Mouse (Mus musculus) adipocyte (in vitro differentiated cells): ENCODE data around the gene Gm17409.

Experiments used
- DNase-seq: peaks from one replicate; pipeline ENCODE4 v3.0.0-alpha.2; 2016; ENCODE audit warnings: low spot score

Gene Gm17409

DNA sequence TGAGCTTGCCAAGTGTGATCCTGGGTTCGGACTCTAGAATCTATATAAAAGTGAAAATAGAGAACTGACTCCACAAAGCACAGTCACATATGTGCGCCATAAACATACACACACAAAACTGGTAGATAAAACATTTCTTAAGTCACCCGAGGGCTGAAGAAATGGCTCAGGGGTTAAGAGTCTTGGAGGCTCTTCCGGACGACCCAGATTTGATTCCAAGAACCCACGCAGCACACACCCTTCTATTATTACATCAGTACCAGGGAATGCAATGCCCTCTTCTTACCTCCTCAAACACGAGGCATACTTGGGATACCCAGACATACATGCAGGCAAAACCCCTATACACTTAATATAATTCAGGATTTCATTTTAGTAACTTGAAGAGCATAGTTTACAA lies at the start of gene Gm17409:
Gene Gm17409 (plus strand): TSS at position 301 of the 400 bp plus-strand sequence.
- DNase-seq: no peak

GRCm38 (mm10) chr2:58423319-58423718 lies 46.6 kb upstream of the Gm17409 start:
- no peak for DNase-seq

DNA sequence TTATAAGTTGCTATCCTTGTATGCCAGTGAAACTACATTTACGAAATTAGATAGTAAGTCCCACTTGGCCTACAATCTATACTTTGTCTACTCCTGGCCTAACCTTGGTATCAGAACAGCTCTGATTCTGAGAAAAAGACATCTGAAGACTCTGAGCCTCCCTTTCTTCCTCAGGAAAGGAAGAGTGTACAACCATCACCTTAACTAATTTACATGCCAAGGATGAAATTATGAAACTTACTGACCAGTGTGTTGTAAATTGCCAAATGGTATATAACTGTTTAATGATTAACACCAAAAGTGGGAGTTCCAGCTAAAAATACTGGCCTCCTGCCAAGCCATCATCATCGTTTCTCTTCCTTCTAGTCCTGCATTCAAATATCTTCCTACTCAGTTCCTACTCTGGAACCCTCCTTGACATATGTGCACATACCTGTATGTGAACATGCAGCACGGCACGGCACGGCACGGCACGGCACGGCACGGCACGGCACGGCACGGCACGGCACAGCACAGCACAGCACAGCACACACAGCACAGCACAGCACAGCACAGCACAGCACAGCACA lies 44.4 kb upstream of the Gm17409 start:
- no peak for DNase-seq

- DNase-seq: no peak
Observed at GRCm38 (mm10) chr2:58432211-58432610, 37.7 kb upstream of the Gm17409 start.

- no peak for DNase-seq
Observed at GRCm38 (mm10) chr2:58433317-58433716, 36.6 kb upstream of the Gm17409 start.

- peak; percentile 28 for DNase-seq
Observed at GRCm38 (mm10) chr2:58434438-58434837, 35.5 kb upstream of the Gm17409 start.

DNA sequence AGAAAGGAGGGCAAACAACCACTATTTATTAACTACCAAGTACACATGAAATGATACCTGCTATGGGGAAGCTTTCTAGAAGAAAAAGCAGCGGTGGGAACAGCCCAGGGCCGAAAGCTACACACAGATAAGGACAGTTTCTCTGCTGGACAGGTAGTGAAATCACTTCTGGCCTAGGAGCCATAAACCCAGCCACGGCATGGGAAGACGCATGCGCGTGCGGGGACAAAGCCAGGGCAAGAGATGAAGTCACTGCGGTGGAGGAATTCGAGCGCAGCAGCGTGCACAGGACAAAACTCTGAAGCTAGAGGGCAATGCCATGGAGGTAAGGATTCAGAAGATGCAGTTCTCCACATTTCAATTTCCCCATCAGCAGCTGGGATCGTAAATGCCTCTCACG lies 34.4 kb upstream of the Gm17409 start:
- no peak for DNase-seq

- DNase-seq: peak; percentile 98
Observed at GRCm38 (mm10) chr2:58436911-58437310, 33.0 kb upstream of the Gm17409 start.

DNA sequence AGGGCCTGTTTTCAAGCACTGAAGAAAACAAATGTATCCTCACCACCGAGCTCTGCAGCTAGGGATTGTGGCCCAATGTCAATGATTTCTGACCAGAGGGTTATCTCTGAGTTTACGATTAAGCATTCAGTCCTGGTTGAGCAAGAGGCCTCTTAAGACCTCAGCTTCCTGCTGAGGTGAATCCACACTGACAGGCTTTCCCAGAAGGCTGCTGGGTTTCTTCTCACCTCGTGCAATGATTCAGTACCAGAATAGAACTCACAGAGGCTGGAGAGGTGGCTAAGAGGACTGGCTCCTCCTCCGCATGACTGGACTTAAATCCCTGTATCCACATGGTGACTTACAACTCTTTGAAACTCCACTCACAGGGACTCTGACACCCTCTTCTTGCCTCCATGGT lies 26.8 kb upstream of the Gm17409 start:
- no peak for DNase-seq

- DNase-seq: no peak
Observed at GRCm38 (mm10) chr2:58447001-58447400, 22.9 kb upstream of the Gm17409 start.

- no peak for DNase-seq
Observed at GRCm38 (mm10) chr2:58454095-58454865, 15.6 kb upstream of the Gm17409 start.

GRCm38 (mm10) chr2:58456843-58457487 lies 13.0 kb upstream of the Gm17409 start:
- DNase-seq: peak; percentile 50

GRCm38 (mm10) chr2:58457488-58457865 lies 12.4 kb upstream of the Gm17409 start:
- DNase-seq: no peak

DNA sequence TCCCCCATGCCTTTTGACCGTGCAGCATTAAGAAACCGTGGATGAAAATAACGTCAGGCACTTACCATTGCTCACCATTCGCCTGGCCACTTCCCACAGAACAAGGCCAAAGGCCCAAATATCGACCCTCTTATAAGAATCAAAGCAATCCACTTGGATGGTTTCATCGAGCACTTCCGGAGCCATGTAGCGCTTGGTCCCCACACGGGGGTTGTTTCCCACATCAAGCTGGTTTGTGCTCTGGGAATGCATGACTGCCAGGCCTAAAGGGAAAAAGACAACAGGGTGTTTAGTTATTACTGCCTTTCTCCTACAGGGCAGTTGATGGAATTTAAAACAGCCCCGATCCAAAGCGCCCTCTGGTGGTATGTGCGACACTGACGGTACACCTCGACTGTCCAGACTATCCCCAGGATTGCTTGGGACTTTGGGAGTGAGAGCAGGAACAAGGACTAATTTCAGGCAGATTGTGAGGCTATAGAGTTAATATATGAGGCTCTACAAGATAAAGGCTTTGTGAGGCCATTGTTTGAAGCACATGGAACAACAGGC lies 11.0 kb upstream of the Gm17409 start:
- peak; percentile 59 for DNase-seq

GRCm38 (mm10) chr2:58470290-58470689 lies 374 bp downstream of the Gm17409 start:
- no peak for DNase-seq

GRCm38 (mm10) chr2:58475578-58475977 lies 5.7 kb downstream of the Gm17409 start:
- no peak for DNase-seq

GRCm38 (mm10) chr2:58476956-58477715 lies 7.2 kb downstream of the Gm17409 start:
- DNase-seq: peak; percentile 93

- no peak for DNase-seq
Observed at GRCm38 (mm10) chr2:58478144-58478543, 8.2 kb downstream of the Gm17409 start.

DNA sequence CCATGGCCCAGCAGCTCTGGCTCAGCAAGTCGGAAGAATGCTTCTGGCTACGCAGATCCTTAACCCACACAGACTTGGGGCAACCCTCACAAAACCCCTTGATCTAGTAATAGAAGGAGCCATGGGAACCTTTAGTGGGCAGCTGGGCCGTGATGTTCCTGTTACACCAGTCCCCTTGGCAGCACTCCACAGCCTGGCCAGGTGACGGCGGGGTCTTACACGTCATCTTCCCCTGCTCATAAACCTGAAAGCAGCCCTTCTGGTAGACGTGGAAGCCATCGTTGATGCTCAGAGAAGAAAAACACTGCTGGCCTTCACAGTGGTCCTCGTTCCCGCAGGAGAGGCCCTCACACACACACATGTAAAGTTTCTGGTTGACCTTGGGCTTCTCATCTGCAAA lies 9.6 kb downstream of the Gm17409 start:
- DNase-seq: no peak

DNA sequence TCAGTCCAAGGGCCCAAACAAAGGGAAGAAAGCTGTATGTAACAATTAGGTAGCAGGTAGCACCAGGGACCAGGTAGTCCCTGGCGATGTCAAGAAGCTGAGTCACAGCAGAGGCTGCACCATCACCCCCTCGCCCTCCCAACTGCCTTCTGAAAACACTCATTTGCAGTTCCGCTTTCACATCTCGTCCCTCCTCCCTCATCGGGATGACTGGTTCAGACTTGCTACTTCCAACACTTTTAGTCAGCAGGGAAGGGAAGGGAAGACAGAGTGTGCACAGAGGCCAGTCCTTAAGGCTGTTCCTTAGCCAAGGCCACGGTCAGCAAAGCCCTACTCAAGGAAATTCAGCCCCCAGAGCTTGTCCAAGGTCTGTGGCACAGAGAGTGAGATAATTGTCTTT lies 10.8 kb downstream of the Gm17409 start:
- DNase-seq: peak; percentile 53

DNA sequence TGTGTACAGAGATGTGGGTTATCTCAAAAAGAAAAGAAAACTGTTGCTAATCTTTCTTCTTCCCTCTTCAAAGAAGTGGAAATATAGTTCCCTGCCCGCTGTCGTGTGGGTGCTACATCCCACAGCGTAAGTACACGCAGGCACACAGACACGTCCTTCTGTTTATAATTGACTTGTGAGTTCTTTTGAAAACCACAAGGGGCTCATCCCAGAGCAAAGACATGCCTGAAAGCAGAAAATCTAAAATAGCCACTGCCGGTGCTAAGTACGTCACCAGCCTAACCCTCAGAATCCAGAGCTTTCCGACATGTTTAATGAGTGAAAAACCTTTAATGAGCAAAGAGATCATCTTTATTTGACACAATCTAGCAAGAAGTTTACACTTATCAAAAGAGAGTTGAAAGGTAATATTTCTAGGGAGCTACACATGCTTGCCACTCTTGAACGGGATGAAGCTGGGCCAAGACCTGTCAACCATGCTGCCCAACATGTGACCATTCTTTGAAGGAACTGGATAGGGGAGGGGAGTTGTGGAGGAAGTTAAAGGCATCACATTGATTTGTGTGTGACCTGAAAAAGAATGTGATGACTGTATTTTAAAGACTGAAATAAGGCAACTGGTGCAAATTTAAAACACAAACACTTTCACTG lies 11.7 kb downstream of the Gm17409 start:
- no peak for DNase-seq
